Mouse (Mus musculus) C2C12 (cell line): ENCODE data around the gene Smpd3.

Experiments used
- CEBPB ChIP-seq: IDR thresholded peaks from one replicate; pipeline ENCODE4 v1.6.1; 2011; ENCODE audit warnings: low read depth, mild to moderate bottlenecking, control low read depth, moderate library complexity
- CTCF ChIP-seq: IDR thresholded peaks from one replicate; pipeline ENCODE4 v1.5.1; 2011; ENCODE audit not compliant: control insufficient read depth, insufficient read depth, insufficient read length
- USF1 ChIP-seq: IDR thresholded peaks from one replicate; pipeline ENCODE4 v1.6.1; 2011; ENCODE audit warnings: low read depth, mild to moderate bottlenecking, control low read depth, moderate library complexity

- no peak for TF ChIP-seq CTCF
- no peak for TF ChIP-seq CEBPB
- no peak for TF ChIP-seq USF1
These were observed 1.2 kb downstream of the Smpd3 start for GRCm38 (mm10) chr8:106336561-106336960.
